Mouse (Mus musculus) brain, embryonic 14.5 days (tissue): ENCODE results near the gene Thsd4.

Experiments
- CTCF ChIP-seq: fragments of 200-500 bp; IDR thresholded peaks from 2 replicates; pipeline ENCODE4 v1.5.1; 2012; ENCODE audit warnings: inconsistent platforms, mild to moderate bottlenecking, moderate library complexity, borderline replicate concordance; ENCODE audit not compliant: insufficient read depth, insufficient read length; ENCODE audit errors: extremely low read depth
- POLR2A ChIP-seq: fragments of 200-500 bp; IDR thresholded peaks from 2 replicates; pipeline ENCODE4 v1.6.1; 2012; ENCODE audit warnings: mild to moderate bottlenecking, inconsistent platforms, borderline replicate concordance; ENCODE audit not compliant: poor library complexity, insufficient read depth, insufficient read length, severe bottlenecking; ENCODE audit errors: extremely low read depth

DNA sequence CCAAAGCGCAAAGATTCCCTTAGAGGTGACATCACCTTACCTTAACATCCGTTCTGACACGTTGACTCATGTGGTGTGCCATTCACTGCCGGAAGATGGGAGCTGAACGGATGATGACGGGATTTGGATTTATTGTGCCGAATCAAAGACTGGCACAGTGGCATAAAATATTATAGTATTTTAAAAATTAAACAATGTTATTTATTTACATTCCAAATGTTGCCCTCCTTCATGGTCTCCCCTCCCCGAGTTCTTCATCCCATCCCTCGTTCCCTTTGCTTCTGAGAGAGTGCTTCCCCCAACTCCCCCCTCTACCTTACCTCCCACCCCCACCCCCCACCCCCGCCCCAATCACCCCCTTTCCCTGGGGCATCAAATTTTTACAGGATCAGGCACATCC, 561.3 kb downstream of the Thsd4 start, which contains the start of gene Nr2e3:
- no peak for TF ChIP-seq CTCF
- no peak for TF ChIP-seq POLR2A
